Mouse (Mus musculus) liver, adult 2 months (tissue): ENCODE measurements around the gene Wnt4. TPM values are rescaled to one million over a fixed set of nuclear protein-coding genes. Genes with fewer than 3 reads are reported as not detected.

Source experiments
- DNase-seq: peaks from one replicate; pipeline ENCODE4 v3.0.0-alpha.2; 2011; ENCODE audit warnings: low read depth, low spot score; ENCODE audit errors: extremely low read depth
- H3K27ac ChIP-seq: fragments of 200-500 bp; replicated peaks from 2 replicates; pipeline ENCODE4 v1.5.1; 2012; ENCODE audit warnings: low read depth, mild to moderate bottlenecking, control low read depth, inconsistent platforms, low read length; ENCODE audit not compliant: insufficient read depth
- H3K27me3 ChIP-seq: fragments of 200-500 bp; 2 replicates; pipeline ENCODE4 v1.6.1; 2012; ENCODE audit warnings: mild to moderate bottlenecking, moderate library complexity, low read length, inconsistent platforms; ENCODE audit not compliant: control insufficient read depth, insufficient read depth
- H3K36me3 ChIP-seq: fragments of 200-500 bp; 2 replicates; pipeline ENCODE4 v1.6.1; 2012; ENCODE audit warnings: low read length, inconsistent platforms; ENCODE audit not compliant: control insufficient read depth, insufficient read depth
- H3K4me1 ChIP-seq: fragments of 200-500 bp; 2 replicates; pipeline ENCODE4 v1.6.1; 2011; ENCODE audit warnings: low read length; ENCODE audit not compliant: control insufficient read depth, insufficient read depth
- H3K4me3 ChIP-seq: fragments of 200-500 bp; 2 replicates; pipeline ENCODE4 v1.5.1; 2011; ENCODE audit warnings: low read depth, mild to moderate bottlenecking, control low read depth, low read length, moderate library complexity; ENCODE audit not compliant: insufficient read depth
- H3K79me2 ChIP-seq: fragments of 200-500 bp; 2 replicates; pipeline ENCODE4 v1.6.1; 2012; ENCODE audit warnings: inconsistent platforms, mild to moderate bottlenecking, low read length, moderate library complexity; ENCODE audit not compliant: control insufficient read depth, insufficient read depth
- H3K9ac ChIP-seq: fragments of 200-500 bp; 2 replicates; pipeline ENCODE4 v1.6.1; 2012; ENCODE audit warnings: low read depth, mild to moderate bottlenecking, control low read depth, inconsistent platforms, low read length
- CTCF ChIP-seq: fragments of 200-500 bp; IDR thresholded peaks from 2 replicates; pipeline ENCODE4 v1.5.1; 2011; ENCODE audit warnings: low read depth, low read length, control low read depth
- POLR2A ChIP-seq: fragments of 200-500 bp; IDR thresholded peaks from 2 replicates; pipeline ENCODE4 v1.6.1; 2011; ENCODE audit warnings: low read length, control low read depth; ENCODE audit not compliant: insufficient read depth; ENCODE audit errors: extremely low read depth
- WGBS: fragments of 180-500 bp; shearing (Covaris S2); methylation state at CpG from one replicate; pipeline ENCODE4 v1.1.7; 2018; 5-methylcytosine and 5-hydroxymethylcytosine counted together
- polyA plus RNA-seq: library from polyadenylated mRNA; depleted of rRNA; stranded (reverse); fragments of >200 nt; gene quantifications from 2 replicates; pipeline ENCODE4 v1.2.3, GENCODE M21; 2012
- total RNA-seq: library from RNA; depleted of rRNA; stranded (reverse); fragments of >200 nt; gene quantifications from 2 replicates; pipeline ENCODE4 v1.2.3, GENCODE M21; 2014

Wnt4 gene
- total and polyA plus RNA-seq, 2 experiments, result 0.46 to 0.80 TPM

DNA sequence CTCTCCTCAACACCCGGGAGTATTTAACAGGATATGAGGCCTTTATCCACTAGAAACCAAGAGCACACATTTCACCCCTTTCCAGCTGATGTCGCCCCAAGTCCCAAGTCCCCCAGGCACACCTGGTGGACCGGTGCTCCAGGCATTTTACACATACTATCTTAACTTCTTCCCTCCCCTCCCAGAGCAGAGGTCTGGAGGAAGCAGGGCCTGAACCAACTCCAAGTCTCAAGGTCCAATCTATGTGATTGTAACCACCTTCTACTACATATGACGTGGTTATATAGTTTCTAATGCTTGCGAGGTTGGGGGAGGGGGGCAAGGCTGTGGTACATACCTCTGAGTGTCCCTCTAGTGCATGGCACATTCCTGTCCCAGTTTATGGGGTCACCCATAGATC is 4.8 kb downstream of the Wnt4 start:
- DNase-seq, result no peak
- H3K4me1 ChIP-seq, result no peaks in the 10 kb centered on the region
- no peak for TF ChIP-seq CTCF
- TF ChIP-seq POLR2A, result no peak
- WGBS, result 78% methylated on average over 5 of the region's 5 CpGs
- H3K4me3 ChIP-seq, result no peak overlapping the region
- H3K79me2 ChIP-seq, result no peaks in the 10 kb centered on the region
- H3K27me3 ChIP-seq, result peaks cover 9% of the 10 kb centered on the region
- no peak overlapping the region for H3K9ac ChIP-seq
- H3K36me3 ChIP-seq, result no peaks in the 10 kb centered on the region
- no peak overlapping the region for H3K27ac ChIP-seq

DNA sequence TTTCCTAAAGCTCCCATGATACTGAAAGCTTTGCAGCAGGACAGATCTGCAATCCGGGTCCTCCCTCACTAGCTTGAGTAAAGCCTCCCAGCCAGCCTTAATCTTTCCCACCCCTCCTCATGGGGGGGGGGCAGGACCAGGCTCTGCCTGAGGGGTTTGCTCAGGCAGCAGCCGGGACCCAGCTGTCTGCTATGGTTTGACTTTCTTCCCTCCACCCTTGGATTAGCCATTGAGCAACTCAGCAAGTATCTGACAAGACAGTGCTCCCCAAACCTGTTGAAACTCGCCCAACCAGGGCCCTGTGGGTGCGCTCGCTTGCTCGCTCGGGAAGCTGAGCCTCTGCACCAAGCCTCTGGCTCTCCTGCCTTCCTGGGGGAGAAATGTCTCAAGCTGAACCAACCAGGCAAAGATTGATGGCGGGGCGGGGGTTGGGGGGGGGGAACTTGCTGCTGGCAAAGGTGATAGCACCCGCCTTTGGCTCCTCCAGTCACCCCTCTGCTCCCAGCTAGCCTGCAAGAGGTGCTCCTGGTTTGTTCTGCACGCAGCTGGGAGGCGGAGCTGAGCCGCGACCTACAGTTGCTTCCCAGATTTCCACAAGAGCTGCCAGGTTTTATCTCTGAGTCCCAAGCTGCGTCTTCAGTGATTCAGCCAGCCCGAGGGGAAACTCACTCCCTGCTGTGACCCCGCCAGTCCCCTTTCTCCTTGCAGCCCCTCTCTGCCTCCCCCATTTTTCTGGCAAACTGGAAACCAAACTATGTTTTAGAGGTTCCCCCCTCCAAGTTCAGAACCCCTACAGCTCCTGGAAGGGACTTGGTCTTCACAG is 5.5 kb downstream of the Wnt4 start:
- no peak overlapping the region for H3K9ac ChIP-seq
- no peak overlapping the region for H3K4me3 ChIP-seq
- TF ChIP-seq POLR2A, result no peak
- no peak for TF ChIP-seq CTCF
- DNase-seq, result no peak
- H3K27ac ChIP-seq, result no peak overlapping the region
- H3K79me2 ChIP-seq, result no peaks in the 10 kb centered on the region
- H3K36me3 ChIP-seq, result no peaks in the 10 kb centered on the region
- H3K4me1 ChIP-seq, result no peaks in the 10 kb centered on the region
- 48% methylated on average over 17 of the region's 17 CpGs for WGBS
- peaks cover 5% of the 10 kb centered on the region for H3K27me3 ChIP-seq

DNA sequence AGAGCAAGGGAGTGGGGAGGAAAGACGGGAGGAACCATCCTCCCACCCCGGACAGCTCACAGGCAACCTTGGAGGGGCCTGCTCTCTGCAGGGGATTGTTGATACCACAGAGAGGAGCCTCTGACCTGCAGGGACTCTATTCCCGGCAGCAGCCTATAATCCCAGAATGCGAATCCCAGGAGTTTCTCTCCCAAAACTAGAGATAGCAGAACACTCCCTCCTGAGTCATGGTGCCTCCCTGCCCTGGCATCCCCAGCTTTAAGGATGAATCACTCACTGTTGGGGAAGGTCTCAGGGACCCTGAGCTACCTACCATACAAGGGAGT is 6.1 kb downstream of the Wnt4 start:
- TF ChIP-seq CTCF (no peak), POLR2A (no peak)
- 46% methylated on average over 4 of the region's 4 CpGs for WGBS
- Histone ChIP-seq H3K27me3 (peaks cover 2% of the 10 kb centered on the region; the same call in 1 of the 2 replicates), H3K27ac (no peak overlapping the region), H3K9ac (no peak overlapping the region), H3K36me3 (no peaks in the 10 kb centered on the region), H3K4me3 (no peak overlapping the region), H3K79me2 (no peaks in the 10 kb centered on the region), H3K4me1 (no peaks in the 10 kb centered on the region)
- DNase-seq, result no peak

DNA sequence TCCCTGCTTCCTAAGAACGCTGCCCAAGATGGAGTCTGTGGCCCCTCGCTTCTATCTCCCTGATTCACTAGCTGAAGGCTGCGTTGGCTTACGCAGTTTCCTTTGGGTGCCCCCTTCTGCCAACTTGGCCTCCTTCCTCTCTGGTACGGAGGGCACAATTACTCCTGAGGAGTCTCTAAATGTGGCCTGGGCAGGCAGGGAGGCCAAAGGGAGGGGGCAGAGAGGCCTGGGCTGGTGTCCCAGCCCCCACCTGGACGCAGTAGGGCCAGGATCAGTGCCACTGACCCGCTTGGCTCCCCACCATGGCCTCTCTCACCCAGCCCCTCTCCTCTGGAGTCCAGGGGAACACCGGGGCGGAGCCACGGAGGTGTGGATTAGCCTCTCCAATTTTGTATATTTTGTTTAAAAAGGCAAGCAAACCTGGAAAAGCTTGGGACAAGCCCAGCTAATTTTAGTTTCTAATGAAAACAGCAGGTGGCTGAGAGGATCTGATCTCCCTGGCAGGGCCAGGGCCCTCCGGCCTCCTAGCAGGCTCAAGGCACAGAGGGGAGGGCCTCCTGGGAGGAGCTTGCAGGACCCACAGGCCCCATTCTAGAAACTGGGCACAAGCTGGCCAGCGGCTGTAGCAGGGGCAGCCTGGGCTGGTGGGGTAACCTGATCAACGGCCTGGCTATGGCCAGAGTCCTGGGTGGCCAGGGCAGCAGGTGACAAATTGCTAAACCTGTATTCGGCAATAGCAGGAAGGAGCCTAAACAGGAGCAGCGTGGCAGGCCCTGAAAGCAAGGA is 8.8 kb downstream of the Wnt4 start:
- no peak overlapping the region for H3K27ac ChIP-seq
- H3K4me1 ChIP-seq, result no peaks in the 10 kb centered on the region
- no peak overlapping the region for H3K9ac ChIP-seq
- no peaks in the 10 kb centered on the region for H3K36me3 ChIP-seq
- H3K79me2 ChIP-seq, result no peaks in the 10 kb centered on the region
- no peak overlapping the region for H3K4me3 ChIP-seq
- no peaks in the 10 kb centered on the region; the same call in 1 of the 2 replicates for H3K27me3 ChIP-seq
- 73% methylated on average over 15 of the region's 15 CpGs for WGBS
- DNase-seq, result no peak
- TF ChIP-seq POLR2A (no peak), CTCF (no peak)

DNA sequence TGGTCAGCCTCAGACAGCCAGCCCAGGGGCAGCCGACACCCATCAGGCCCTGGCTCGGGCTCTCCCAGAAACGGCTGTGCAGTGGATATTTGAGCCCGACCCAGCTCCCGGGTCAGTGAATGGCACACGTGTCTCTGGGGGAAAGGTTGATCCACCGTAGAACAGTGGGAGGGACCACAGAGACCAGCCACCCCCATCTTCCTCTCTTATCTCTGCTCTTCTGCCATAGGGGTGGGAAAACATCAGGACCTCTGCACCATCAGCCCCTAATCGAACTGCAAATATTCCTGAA is 9.3 kb downstream of the Wnt4 start:
- 22% methylated on average over 8 of the region's 8 CpGs for WGBS
- Histone ChIP-seq H3K9ac (no peak overlapping the region), H3K4me1 (no peaks in the 10 kb centered on the region), H3K27ac (no peak overlapping the region), H3K4me3 (no peak overlapping the region), H3K27me3 (no peaks in the 10 kb centered on the region; the same call in 1 of the 2 replicates), H3K79me2 (no peaks in the 10 kb centered on the region), H3K36me3 (no peaks in the 10 kb centered on the region)
- DNase-seq, result no peak
- TF ChIP-seq CTCF (no peak), POLR2A (no peak)

DNA sequence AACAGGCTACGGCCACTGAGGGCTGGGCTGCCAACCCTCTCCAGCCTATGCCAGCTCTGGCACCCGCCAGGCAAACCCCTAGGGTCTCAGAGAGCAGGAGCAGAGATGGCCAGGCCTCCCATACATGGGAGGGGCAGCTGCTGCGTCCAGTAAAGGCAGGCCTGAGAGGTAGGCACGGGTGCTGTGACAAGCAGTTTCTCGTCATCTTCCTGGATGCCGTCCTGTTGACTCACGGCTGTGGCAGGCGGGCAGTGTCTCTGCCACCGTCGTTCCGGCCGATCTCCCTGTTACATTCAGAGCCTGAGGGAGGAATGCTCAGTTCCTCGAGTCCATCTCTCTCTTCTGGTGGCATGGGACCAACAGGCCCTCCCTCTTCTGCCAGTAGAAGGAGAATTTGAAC is 9.9 kb downstream of the Wnt4 start:
- no peaks in the 10 kb centered on the region for H3K27me3 ChIP-seq
- no peak overlapping the region for H3K27ac ChIP-seq
- no peak overlapping the region for H3K4me3 ChIP-seq
- no peaks in the 10 kb centered on the region for H3K36me3 ChIP-seq
- no peak for TF ChIP-seq POLR2A
- no peak for TF ChIP-seq CTCF
- H3K79me2 ChIP-seq, result no peaks in the 10 kb centered on the region
- H3K4me1 ChIP-seq, result no peaks in the 10 kb centered on the region
- no peak overlapping the region for H3K9ac ChIP-seq
- DNase-seq, result no peak
- WGBS, result 66% methylated on average over 13 of the region's 13 CpGs
